ENCODE assay signal across 8 mouse cellular contexts in the genomic region with DNA sequence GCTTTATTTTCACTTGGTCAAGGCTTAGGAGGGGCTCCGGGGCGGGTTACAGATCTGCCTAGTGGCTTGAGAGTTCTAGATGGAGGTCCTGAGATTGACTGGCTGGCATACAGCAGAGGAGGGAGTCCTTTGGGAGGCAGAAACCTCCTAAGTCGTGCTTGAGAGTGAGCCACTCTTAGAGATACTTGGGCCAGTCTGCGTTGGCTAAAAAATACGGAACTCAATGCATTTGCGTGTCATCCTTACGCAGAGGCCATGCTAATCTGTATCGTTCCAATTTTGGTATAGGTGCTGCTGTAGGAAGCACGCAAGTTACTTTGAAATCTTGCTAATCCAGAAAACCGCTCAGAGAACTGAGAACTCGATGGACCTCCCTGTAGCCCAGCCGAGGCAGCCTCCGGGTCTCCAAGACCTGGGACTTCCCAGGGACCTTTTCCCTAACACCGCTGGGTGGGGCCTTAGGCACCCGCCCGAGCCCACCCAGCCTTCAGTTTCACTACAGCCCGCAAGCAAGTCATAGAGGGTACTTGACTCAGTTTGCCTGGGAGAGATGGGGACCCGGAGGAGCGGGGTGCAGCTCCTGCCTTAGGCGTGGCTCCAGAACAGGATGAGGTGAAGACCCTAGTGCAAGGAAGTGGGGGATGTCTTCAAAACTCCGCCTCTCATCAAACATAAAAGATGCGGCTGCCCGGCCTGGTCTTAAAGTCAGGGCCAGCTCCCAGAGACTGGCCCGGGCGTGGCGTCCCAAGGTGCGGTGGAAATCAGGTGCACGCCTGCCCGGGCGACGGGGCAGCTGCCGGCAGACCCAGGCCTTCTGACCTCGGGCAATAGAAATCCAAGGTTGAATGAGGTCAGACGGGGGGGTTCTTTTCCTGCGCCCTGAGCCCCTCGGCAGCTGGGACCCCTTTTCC. TPM values are rescaled to one million over a fixed set of nuclear protein-coding genes. Genes with fewer than 3 reads are reported as not detected.
DNase-seq lines count a peak whose midpoint lies in the region; ATAC-seq and TF ChIP-seq lines count a peak whose summit lies in the region.

No protein-coding gene starts in this region.

- TF ChIP-seq POLR2A in spleen, adult 2 months (IDR thresholded peaks at IDR 0.05; ENCODE audit: low read depth, low read length), result no peak

- H3K4me3 ChIP-seq in spleen, adult 2 months (ENCODE audit: extremely low read depth, insufficient read depth, insufficient read length), result peak overlapping the region; percentile 93
- peak overlapping the region; percentile 91 for H3K4me3 ChIP-seq in limb, embryonic 11.5 days (ENCODE audit: low read depth, low read length)
- H3K4me3 ChIP-seq in neural tube, embryonic 14.5 days (ENCODE audit: low read depth, low read length), result peak overlapping the region; percentile 90

- H3K36me3 ChIP-seq in spleen, adult 2 months (ENCODE audit: control insufficient read depth, insufficient read depth, low read length), result peaks cover 5% of the 10 kb centered on the region; the same call in 1 of the 2 replicates
- no peaks in the 10 kb centered on the region for H3K36me3 ChIP-seq in limb, embryonic 11.5 days (ENCODE audit: control insufficient read depth, insufficient read depth, low read length)
- H3K36me3 ChIP-seq in neural tube, embryonic 14.5 days (ENCODE audit: control insufficient read depth, insufficient read depth, low read length), result no peaks in the 10 kb centered on the region

- H3K9me3 ChIP-seq in limb, embryonic 11.5 days (ENCODE audit: control insufficient read depth, low read length), result no peaks in the 10 kb centered on the region
- no peaks in the 10 kb centered on the region for H3K9me3 ChIP-seq in neural tube, embryonic 14.5 days (ENCODE audit: control insufficient read depth, low read length)

- H3K9ac ChIP-seq in limb, embryonic 11.5 days (ENCODE audit: low read length), result peak overlapping the region; percentile 86
- peak overlapping the region; percentile 69 for H3K9ac ChIP-seq in neural tube, embryonic 14.5 days (replicated peaks; ENCODE audit: low read depth, low read length)

- peak overlapping the region; percentile 91 for H3K4me2 ChIP-seq in limb, embryonic 11.5 days (ENCODE audit: low read depth, severe bottlenecking)
- H3K4me2 ChIP-seq in neural tube, embryonic 14.5 days (ENCODE audit: low read depth, low read length), result peak overlapping the region; percentile 85

- peak overlapping the region; percentile 98 for H3K27ac ChIP-seq in spleen, adult 2 months (ENCODE audit: insufficient read depth, low read length)
- H3K27ac ChIP-seq in limb, embryonic 11.5 days (replicated peaks; ENCODE audit: low read depth, low read length), result peak overlapping the region; percentile 30; the same call in 1 of the 2 replicates
- H3K27ac ChIP-seq in neural tube, embryonic 14.5 days (ENCODE audit: low read depth, low read length), result no peak overlapping the region

- no peak for ATAC-seq in limb, embryonic 11.5 days (ENCODE audit: insufficient number of reproducible peaks, low FRiP score, low TSS enrichment, low read depth)
- no peak for ATAC-seq in neural tube, embryonic 14.5 days (ENCODE audit: low read depth)
- no peak for ATAC-seq in inflammation-experienced regulatory T-cells, adult 6 months

- H3K4me1 ChIP-seq in spleen, adult 2 months (ENCODE audit: control insufficient read depth, insufficient read depth, insufficient read length), result peaks cover 30% of the 10 kb centered on the region; the same call in 1 of the 2 replicates
- peaks cover 44% of the 10 kb centered on the region for H3K4me1 ChIP-seq in limb, embryonic 11.5 days (ENCODE audit: control insufficient read depth, insufficient read depth, low read length)
- peaks cover 26% of the 10 kb centered on the region for H3K4me1 ChIP-seq in neural tube, embryonic 14.5 days (ENCODE audit: control insufficient read depth, insufficient read depth, low read length)

- no peaks in the 10 kb centered on the region for H3K27me3 ChIP-seq in spleen, adult 2 months (ENCODE audit: control insufficient read depth, insufficient read depth, low read length)
- H3K27me3 ChIP-seq in limb, embryonic 11.5 days (ENCODE audit: control insufficient read depth, insufficient read depth, low read length), result no peaks in the 10 kb centered on the region
- H3K27me3 ChIP-seq in neural tube, embryonic 14.5 days (ENCODE audit: control insufficient read depth, insufficient read depth, low read length), result no peaks in the 10 kb centered on the region

- peak; percentile 36 to 81 for DNase-seq in adrenal gland, adult (ENCODE audit: inconsistent age in 2 of 2, low spot score in 1 of 2)
- no peak for DNase-seq in adrenal gland, adult 8-10 months
- no peak for DNase-seq in spleen, adult 2 months (ENCODE audit: low read depth in 1 of 2, low spot score in 2 of 2)
- DNase-seq in spleen, postnatal 10 days (ENCODE audit: low spot score in 2 of 2), result no peak
- DNase-seq in limb, embryonic 11.5 days (ENCODE audit: low spot score), result peak; percentile 38
- DNase-seq in c-Kit-positive CD71-positive TER-119-positive erythroid progenitor cells, embryonic 14.5 days (ENCODE audit: low spot score), result no peak

- TF ChIP-seq CTCF in spleen, adult 2 months (IDR thresholded peaks at IDR 0.05; ENCODE audit: extremely low read depth, insufficient read depth, insufficient read length, insufficient replicate concordance), result no peak

- 2% methylated on average over 36 of the region's 36 CpGs for WGBS in spleen, adult 2 months
- WGBS in limb, embryonic 11.5 days, result 7% methylated on average over 36 of the region's 36 CpGs
- WGBS in neural tube, embryonic 14.5 days, result 6% methylated on average over 36 of the region's 36 CpGs

RNA-seq across cellular contexts. Expression of a gene that starts 1.3 kb away (rescaled TPM):
- total RNA-seq in adrenal gland, adult 8-10 months (2022), result 100 to 1,000 TPM; 304 to 366 (median 340) TPM
- 138 and 142 TPM in 2 replicates for polyA plus RNA-seq in spleen, adult 2 months (2012; rRNA removed)
- 33.2 and 38.1 TPM in 2 replicates for polyA plus RNA-seq in limb, embryonic 11.5 days (2014; fragmentation: Nextera tagmentation; extraction: Ambion mirVana)
- 9.5 and 13.8 TPM in 2 replicates for polyA plus RNA-seq in neural tube, embryonic 14.5 days (2014; fragmentation: Nextera tagmentation; extraction: Ambion mirVana)
- polyA plus RNA-seq in inflammation-experienced regulatory T-cells, adult 6 months (2017; shearing (Covaris generic)), result 100 to 1,000 TPM; 218 to 293 (median 259) TPM

Comparison
In these comparisons a context has a peak if more than half of its experiments do, and no peak if none do; other contexts are left out.
1. DNase-seq: peak in adrenal gland, adult (2 of 2) and limb, embryonic 11.5 days (single experiment); none in adrenal gland, adult 8-10 months (single experiment), spleen, adult 2 months (0 of 2), spleen, postnatal 10 days (0 of 2) and c-Kit-positive CD71-positive TER-119-positive erythroid progenitor cells, embryonic 14.5 days (single experiment).
2. Peak in every context shown above with its lines, with median percentiles within 50 percentile points of each other: H3K4me3 ChIP-seq.